Mouse (Mus musculus) cerebellum, postnatal 14 days (tissue): ENCODE results near the gene Lamp5.

Experiments used
- DNase-seq, 2 experiments: peaks; one replicate each; pipeline ENCODE4 v3.0.0; 2021; ENCODE audit warnings: mixed read lengths in 2 of 2

Lamp5 gene

DNA sequence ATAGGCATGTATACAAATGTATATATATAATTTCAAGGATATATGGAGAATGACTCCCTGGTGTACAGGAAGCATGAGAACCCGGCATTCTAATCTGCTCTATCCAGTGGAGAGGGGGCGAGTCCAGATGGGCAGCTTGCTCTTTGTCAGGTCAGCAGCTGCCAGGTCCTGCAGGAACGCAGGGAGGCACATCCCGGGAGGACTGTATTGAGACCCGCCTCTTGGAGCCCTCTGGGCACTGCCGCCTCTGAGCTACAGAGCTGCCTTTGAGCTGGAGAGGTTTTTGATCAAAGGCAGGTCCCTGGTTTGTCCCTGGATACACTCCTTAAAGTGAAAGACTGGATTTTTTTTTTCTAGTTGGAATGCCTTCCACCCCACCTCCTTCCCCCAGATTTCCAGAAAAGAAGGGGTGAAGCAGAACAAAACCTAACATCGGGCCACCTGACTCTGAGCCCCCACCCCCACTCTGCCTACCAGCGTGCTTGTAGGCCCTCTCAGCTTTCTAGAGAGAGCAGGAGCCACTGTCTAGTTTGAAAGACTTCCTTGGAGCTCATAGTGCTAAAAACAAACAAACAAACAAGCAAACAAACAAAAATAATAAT is at the start of gene Lamp5:
Gene Lamp5, plus strand, starts transcription at position 552 of the 602 bp plus-strand sequence.
- peak; percentile 26 to 32 for DNase-seq

DNA sequence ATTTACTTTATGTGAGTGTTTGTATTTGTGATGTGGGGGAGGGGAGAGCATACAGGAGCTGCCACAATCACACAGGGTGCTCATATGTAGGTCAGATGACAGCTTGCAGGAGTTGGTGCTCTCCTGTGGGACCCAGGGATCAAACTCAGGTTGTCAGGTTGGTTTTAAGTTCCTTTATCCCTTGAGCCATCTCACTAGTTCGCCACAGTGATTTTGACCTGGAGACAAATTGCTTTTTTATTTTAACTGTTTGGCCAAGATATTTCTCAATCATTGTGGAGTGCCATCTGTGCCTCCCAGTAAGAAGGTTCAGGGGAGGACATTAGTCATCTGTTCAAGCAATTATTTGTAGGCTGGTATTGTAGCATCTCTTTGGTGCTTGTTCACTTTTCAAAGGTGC is 48.2 kb upstream of the Lamp5 start:
- peak in 1 of 2 experiments; percentile 53 for DNase-seq

- no peak for DNase-seq
These were observed 45.8 kb upstream of the Lamp5 start for GRCm38 (mm10) chr2:136006280-136006679.

DNA sequence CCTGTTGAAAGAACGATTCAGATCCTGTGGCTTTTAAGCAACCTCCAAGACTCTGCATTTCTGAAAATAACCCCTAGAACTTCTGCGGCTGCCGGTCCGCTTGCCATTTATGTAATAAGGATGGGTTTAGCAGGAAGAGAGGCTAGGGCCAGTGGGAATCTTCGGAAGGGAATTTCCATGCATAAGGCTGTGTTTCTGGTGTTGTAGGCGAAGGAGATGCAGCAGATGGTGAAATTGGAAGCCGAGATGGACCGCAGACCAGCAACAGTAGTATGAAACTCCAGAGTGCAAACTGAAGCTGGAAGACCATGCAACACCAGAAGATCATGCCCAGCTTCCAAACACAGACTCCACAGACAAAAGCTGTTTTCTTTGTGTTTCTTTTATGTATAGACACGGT is 39.3 kb upstream of the Lamp5 start:
- DNase-seq: no peak

- peak; percentile 27 to 44 for DNase-seq
These were observed 3.6 kb upstream of the Lamp5 start for GRCm38 (mm10) chr2:136048464-136048863.

GRCm38 (mm10) chr2:136050793-136051615 is 1.0 kb upstream of the Lamp5 start:
- DNase-seq: peak; percentile 48 to 52

- peak; percentile 17 to 25 for DNase-seq
These were observed 5.9 kb downstream of the Lamp5 start for GRCm38 (mm10) chr2:136057861-136058331.

DNA sequence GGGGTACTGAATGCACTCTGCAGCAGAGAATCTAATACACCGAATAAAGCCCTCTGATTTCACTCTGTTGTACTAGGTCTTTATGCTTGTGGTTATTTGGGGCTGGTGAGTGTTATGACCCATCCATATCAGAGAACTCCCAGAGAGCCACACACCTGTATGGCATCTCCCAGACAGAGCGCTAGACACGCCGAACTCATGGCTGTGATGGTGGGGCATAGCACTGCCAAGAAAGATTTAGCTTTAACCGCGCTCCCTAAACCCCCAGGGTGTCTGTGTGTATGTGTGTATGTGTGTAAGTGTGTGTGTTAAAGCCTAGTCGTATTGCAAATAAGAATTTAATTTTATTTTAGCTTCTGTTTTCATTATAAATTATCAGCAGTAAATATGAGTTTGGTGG is 6.4 kb downstream of the Lamp5 start:
- peak in 1 of 2 experiments; percentile 15 for DNase-seq

- DNase-seq: peak; percentile 10 to 17
These were observed 7.1 kb downstream of the Lamp5 start for GRCm38 (mm10) chr2:136059029-136059669.

DNA sequence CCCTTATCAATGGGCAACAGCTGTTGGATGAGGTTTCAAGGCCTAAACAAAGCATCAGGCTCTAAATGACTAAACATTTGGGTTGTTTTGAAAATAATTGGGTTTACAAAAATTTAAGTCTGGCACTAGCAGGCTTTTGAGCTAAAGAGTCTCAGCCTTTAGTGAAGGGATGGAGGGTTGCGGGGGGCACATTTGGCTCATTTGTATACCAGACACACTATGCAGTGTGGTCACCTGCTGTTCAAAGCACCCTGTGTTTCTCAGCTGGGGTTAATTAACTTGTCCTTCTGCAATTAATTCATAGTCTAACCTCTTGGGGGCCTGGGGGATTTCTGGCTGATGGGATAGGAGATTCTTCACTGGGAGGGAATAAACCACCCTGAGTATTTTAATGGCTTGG is 12.3 kb downstream of the Lamp5 start:
- no peak for DNase-seq

- DNase-seq: no peak
These were observed 43.9 kb downstream of the Lamp5 start for GRCm38 (mm10) chr2:136095978-136096377.

DNA sequence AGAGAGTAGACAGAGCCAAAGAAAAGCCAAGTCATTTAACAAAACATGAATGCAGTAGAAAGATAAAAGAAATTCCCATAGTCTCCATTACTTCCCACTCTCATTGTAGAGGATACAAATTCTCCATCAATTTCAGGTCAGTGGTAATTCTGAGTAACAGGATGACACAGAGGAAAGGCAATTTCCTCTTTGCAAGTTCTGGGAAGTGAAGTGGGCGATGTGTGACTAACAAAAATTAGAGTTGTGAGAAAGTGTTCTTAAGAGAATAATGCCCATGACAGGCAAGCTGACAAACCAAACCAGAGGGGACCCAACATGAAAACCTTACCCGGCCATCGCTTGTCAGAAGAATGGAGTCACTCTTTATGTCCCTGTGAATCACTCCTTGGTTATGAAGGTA is 45.1 kb downstream of the Lamp5 start:
- DNase-seq: no peak

GRCm38 (mm10) chr2:136107597-136107996 is 55.6 kb downstream of the Lamp5 start:
- DNase-seq: no peak

- peak; percentile 49 to 60 for DNase-seq
These were observed 56.3 kb downstream of the Lamp5 start for GRCm38 (mm10) chr2:136108124-136109037.

GRCm38 (mm10) chr2:136109038-136109363 is 57.0 kb downstream of the Lamp5 start:
- peak; percentile 8 to 21 for DNase-seq

DNA sequence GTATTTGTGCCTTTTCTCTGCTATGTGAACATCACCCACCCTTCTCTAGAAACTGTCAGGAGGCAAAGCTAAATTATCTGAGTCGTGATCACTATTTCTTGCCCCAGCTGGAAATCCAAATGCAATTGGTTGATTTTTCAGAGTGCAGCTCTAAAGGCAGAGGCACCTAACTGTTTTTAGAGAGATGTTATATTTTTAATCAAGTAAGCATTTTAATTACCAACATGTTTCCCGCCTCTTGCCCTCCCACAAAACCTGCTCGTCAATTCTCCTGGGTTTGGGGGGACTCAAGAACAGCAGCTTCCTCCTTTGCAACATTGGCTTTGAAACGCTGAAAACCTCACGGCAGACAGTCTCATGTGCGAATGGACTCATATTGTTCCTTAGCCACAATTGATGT is 61.3 kb downstream of the Lamp5 start:
- DNase-seq: no peak

DNA sequence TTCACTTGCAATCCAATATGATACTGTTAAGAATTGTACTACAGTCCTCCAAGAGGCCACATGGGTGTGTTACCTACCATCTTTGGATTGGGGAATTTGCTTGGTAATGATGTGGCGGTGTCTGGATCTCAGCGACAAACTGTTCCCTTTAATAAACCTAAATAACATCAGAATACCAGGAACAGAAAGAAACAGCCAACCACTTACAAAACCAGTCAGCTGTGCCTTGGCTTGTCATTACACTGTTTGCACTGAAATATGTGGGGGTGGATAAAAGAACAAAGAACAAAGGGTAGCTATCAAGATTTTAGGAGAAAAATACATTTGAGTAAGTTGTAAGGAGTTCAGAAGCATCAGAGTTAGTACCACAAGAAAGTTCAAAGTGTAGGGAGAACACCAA is 66.0 kb downstream of the Lamp5 start:
- no peak for DNase-seq
